Mouse (Mus musculus) erythroblast, embryonic 14.5 days (primary cell): ENCODE results near the gene Epha4. TPM values are rescaled to one million over a fixed set of nuclear protein-coding genes. Genes with fewer than 3 reads are reported as not detected.

Experiments
- H3K27me3 ChIP-seq: 2 replicates; pipeline ENCODE4 v1.6.1; 2012; ENCODE audit warnings: inconsistent platforms; ENCODE audit not compliant: control insufficient read depth
- H3K36me3 ChIP-seq: 2 replicates; pipeline ENCODE4 v1.6.1; 2012; ENCODE audit warnings: mild to moderate bottlenecking, inconsistent platforms; ENCODE audit not compliant: control insufficient read depth
- H3K4me1 ChIP-seq: 2 replicates; pipeline ENCODE4 v1.6.1; 2012; ENCODE audit warnings: inconsistent platforms; ENCODE audit not compliant: control insufficient read depth
- H3K4me3 ChIP-seq: replicated peaks from 2 replicates; pipeline ENCODE3; 2012; ENCODE audit warnings: moderate library complexity, mild to moderate bottlenecking, inconsistent platforms
- H3K9me3 ChIP-seq: 2 replicates; pipeline ENCODE4 v1.6.1; 2012; ENCODE audit warnings: low read length, inconsistent platforms, mixed read lengths; ENCODE audit not compliant: control insufficient read depth
- GATA1 ChIP-seq: IDR thresholded peaks from 2 replicates; pipeline ENCODE4 v1.6.1; 2012; ENCODE audit warnings: low read length, inconsistent platforms, mixed read lengths
- TAL1 ChIP-seq: IDR thresholded peaks from 3 replicates; pipeline ENCODE4 v1.6.1; 2012; ENCODE audit warnings: low read length, inconsistent platforms, mixed read lengths
- polyA plus RNA-seq: library from polyadenylated mRNA; stranded (reverse); fragments of >175 nt; gene quantifications from 2 replicates; pipeline ENCODE4 v1.2.3, GENCODE M21; 2012

Gene Epha4
- polyA plus RNA-seq, 1 experiment = not detected

DNA sequence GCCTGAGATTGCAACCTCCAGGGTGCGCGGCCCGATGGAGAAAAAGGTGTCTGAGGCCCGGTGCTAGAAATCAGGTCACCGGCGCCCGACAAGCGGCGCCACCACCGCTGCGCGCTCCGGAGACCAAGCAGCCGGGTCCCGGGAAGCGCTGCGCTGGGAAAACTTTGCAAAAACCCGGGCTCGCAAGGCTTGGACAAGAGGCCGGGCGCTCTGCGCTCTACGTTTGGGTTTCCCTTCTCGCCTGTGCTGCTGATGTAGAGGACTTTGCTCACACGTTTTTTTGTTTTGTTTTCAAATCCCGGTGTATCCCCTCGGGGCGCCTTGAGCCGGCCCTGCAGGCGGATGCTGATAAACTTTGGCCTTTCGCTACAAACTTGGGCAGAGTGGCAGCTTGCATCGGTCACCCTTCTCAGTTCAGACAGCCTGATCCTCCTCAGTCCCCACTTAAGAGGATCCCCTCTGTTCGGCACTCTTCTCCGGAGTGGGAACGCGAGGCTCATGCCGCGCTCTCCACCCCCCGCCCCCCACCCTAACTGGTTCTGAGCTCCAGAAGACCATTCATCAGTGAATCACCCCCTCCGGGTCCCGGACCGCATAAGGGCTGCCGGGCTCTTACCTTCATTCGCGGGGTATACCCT lies 444 bp downstream of the Epha4 start:
- TF ChIP-seq TAL1 (no peak), GATA1 (no peak)

DNA sequence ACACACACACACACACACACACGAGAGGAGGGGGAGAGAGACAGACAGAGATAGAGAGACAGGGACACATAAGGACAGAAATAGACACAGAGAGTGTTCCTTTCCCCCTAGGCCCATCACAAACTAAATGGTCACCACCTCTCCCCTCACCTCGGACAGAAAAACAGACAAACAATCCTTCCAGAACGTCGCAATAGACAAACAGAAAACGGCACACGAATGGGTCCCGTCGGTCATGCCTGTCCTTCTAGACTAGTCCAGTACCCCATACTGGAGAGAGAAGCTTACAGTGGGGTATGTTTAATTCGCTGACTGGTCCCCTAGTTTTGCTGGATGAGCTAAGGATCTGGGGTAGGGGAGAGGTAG lies 946 bp downstream of the Epha4 start:
- Histone ChIP-seq H3K4me1 (peaks cover 8% of the 10 kb centered on the region), H3K36me3 (no peaks in the 10 kb centered on the region), H3K4me3 (no peak overlapping the region), H3K9me3 (peaks cover 2% of the 10 kb centered on the region; the same call in 1 of the 2 replicates), H3K27me3 (peaks cover 52% of the 10 kb centered on the region)
- no peak for TF ChIP-seq TAL1
- no peak for TF ChIP-seq GATA1

More for the DNA sequence above, 444 bp downstream of the Epha4 start:
- Histone ChIP-seq H3K4me1 (peaks cover 8% of the 10 kb centered on the region), H3K27me3 (peaks cover 52% of the 10 kb centered on the region), H3K36me3 (no peaks in the 10 kb centered on the region), H3K4me3 (peak overlapping the region; percentile 42), H3K9me3 (peaks cover 2% of the 10 kb centered on the region; the same call in 1 of the 2 replicates)

DNA sequence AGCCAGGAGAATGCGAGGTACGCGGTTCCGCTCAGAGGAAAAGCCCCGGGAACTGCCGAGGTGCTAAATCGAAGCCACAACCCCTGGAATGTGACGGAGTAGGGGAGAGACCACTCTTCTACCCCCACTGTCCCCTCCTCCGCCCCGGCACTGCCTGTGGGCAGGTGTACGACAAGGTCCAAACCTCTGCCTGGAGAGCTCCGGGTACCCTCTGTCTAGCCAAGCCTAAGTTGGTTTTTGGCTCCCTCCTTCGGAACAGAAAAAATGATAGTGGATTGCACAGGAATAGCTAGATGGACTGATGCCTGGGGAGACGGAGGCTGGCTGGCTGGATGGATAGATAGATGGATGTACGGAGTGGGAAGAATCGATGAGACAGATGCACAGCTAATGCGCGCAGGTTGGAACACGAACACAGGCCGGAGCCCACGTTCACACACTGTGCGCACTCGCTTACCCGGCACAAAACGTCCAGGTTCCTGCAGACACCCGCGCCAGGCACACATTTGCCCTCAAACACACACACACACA lies 1.4 kb downstream of the Epha4 start:
- H3K27me3 ChIP-seq = peaks cover 52% of the 10 kb centered on the region
- H3K4me3 ChIP-seq = no peak overlapping the region
- H3K9me3 ChIP-seq = peaks cover 2% of the 10 kb centered on the region; the same call in 1 of the 2 replicates
- no peaks in the 10 kb centered on the region for H3K36me3 ChIP-seq
- H3K4me1 ChIP-seq = peaks cover 8% of the 10 kb centered on the region
- TF ChIP-seq TAL1 (no peak), GATA1 (no peak)

DNA sequence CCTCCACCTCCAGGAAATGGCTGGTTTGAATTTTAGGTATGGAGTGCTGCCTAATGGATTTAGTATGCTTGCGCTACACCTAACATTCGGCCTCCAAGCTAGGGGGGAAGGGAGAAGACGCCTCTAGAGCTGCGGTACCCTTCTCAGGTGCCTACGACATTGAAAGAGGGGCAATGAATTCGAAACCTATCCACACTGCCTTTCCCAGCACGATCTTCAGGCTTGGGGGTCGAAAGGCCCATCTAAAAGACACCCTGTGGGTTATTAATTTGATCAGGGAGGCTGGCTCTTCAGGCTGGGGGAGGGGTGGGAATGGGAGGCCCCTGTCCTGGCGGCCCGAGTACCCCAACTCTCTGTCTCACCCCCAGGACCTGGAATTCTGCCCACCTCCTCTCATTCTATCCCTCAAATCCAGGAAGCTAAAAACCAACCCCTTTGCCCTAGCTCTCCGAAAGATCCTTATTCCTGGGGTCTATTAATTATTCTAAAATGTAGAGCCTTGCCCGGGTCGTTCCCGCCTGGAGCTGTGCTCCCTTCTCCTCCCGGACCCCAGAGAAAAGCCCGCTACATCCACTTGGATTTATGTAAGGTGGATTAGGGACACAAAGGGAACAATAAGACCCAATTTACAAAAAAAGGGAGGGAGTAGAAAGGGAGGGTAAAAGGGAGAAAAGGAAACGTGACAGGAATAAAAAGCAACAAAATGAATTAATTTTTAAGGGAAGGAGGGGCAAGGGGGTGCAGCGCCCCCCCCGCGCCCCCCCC lies 2.3 kb downstream of the Epha4 start:
- Histone ChIP-seq H3K4me3 (no peak overlapping the region), H3K4me1 (peaks cover 8% of the 10 kb centered on the region), H3K27me3 (peaks cover 52% of the 10 kb centered on the region), H3K9me3 (peaks cover 2% of the 10 kb centered on the region; the same call in 1 of the 2 replicates), H3K36me3 (no peaks in the 10 kb centered on the region)
- TF ChIP-seq TAL1 (no peak), GATA1 (no peak)

DNA sequence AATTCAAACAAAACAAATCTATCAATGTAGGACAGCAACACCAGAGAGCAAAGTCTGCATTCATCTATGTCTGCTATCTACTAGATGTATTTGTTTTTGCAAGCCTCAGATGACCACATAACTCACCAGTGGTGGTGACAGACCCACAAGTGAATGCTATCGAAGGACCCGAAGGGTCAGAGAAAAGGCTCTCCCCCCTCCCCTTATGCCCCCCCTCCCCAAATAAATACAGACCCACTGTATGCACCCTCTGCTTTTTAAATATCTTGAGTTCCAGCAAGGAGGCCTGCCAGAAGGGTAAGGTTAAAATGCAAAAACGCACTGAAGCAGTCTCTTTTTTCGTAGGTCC lies 2.9 kb downstream of the Epha4 start:
- no peak for TF ChIP-seq GATA1
- peaks cover 2% of the 10 kb centered on the region; the same call in 1 of the 2 replicates for H3K9me3 ChIP-seq
- peaks cover 8% of the 10 kb centered on the region for H3K4me1 ChIP-seq
- no peak overlapping the region for H3K4me3 ChIP-seq
- no peaks in the 10 kb centered on the region for H3K36me3 ChIP-seq
- peaks cover 48% of the 10 kb centered on the region for H3K27me3 ChIP-seq

DNA sequence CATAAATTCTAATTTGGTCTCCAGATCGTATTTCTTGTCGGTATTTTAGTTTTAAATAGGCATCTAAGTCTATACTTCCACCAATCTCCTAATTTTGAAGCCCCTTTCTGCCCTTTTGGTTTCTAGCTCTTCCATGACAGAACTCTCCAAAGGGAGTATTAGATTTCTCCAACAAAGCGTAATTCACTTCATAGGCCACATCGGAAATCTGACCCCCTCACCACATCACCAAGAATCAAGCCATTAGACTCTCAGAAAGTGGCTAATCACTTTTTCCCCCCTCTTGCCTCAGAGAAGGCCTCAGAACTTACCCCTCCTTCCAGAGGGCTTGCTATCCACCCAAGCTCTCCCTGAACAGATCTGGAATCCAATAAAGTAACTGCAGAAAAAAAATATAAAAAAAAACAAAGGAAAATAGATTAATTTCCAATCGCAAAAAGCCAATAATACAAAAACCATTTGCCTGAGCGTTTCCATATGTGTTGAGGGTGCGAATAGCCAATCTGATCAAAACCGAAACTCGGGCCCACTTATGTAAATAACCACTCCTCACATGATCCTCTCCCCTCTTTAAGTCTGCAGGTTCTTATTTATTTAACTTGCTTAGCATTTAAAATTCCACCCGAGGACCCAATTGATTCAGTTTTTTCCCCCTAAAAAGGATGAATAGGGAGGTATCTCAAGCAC lies 3.4 kb downstream of the Epha4 start:
- peaks cover 44% of the 10 kb centered on the region for H3K27me3 ChIP-seq
- TF ChIP-seq GATA1 (no peak), TAL1 (no peak)
- no peak overlapping the region for H3K4me3 ChIP-seq
- H3K36me3 ChIP-seq = no peaks in the 10 kb centered on the region
- H3K9me3 ChIP-seq = peaks cover 2% of the 10 kb centered on the region; the same call in 1 of the 2 replicates
- H3K4me1 ChIP-seq = peaks cover 8% of the 10 kb centered on the region

DNA sequence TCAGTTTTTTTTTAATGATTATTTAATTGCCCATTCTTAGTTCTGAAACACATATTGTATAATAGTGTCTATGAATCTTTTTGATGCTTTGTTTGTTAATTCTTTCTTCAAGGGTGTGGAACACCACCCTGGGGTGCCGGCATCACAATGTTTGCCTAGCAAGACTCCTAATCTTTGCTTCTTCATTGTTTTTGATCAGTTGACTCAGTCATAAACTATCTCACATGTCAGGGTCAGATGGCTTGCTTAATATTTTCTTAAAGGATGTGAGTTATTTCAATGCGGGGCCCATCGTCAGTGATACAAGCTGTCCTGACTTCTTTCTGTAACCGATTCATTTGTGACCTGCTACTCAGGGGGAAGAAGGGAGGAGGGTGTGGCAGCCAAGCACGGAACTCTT lies 4.3 kb downstream of the Epha4 start:
- Histone ChIP-seq H3K9me3 (peaks cover 2% of the 10 kb centered on the region; the same call in 1 of the 2 replicates), H3K36me3 (no peaks in the 10 kb centered on the region), H3K4me1 (peaks cover 5% of the 10 kb centered on the region), H3K27me3 (peaks cover 35% of the 10 kb centered on the region), H3K4me3 (no peak overlapping the region)
- TF ChIP-seq GATA1 (no peak), TAL1 (no peak)

DNA sequence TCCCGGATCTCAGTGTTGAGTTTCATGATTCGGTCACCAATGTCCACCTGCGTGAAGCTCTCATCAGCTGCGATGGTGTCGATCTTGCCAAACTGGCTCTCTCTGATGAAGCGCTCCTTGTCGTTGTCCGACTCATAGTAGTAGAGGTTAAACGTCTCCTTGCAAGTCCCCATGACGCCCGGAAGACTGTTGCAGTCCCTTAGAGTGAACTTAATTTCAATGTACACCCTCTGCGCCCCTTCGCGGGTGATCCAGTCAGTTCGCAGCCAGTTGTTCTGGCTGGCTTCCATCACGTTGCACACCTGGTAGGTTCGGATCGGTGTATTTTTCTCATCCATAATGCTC lies 8.1 kb downstream of the Epha4 start:
- Histone ChIP-seq H3K36me3 (no peaks in the 10 kb centered on the region), H3K4me1 (no peaks in the 10 kb centered on the region), H3K27me3 (no peaks in the 10 kb centered on the region), H3K4me3 (no peak overlapping the region), H3K9me3 (no peaks in the 10 kb centered on the region)
- no peak for TF ChIP-seq GATA1
- TF ChIP-seq TAL1 = no peak

DNA sequence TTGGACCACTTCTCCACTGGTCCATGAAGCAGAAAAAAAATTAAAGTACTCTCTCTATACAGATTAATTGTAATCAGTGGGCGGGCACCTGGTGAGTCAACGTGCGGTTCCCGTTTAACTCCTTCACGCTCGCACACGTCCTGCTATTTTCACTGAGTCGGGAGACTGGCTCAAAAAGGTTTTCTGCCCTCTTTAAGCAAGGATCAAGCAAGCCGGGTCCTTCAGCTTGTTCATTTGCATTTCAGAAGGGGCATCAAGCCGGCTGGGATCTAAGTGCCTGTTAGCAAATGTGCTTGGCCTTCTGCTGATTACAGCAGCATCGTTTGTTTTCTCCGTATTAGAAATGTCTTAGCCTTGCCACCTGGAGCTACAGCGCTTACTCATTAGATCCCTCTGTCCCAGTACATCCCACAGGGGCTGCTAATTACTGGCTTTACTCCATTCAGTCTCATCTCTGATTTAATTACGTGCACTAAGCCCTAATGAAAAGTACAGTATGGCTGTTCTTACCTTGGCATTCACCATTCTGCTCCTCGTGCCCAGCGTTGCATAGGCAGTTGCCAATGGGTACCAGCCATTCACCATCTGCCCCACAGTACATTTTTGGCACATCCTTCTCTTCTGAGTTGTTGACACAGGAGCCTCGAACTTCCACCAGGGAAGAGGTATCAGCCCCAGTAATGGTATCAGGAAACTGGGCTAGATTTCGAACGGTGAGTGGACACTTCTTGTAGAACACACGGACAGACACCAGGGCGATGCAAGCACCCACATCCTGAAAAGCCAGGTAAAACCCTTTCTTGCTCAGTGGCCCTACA lies 8.6 kb downstream of the Epha4 start:
- no peaks in the 10 kb centered on the region for H3K36me3 ChIP-seq
- H3K27me3 ChIP-seq = no peaks in the 10 kb centered on the region
- no peak for TF ChIP-seq GATA1
- TF ChIP-seq TAL1 = no peak
- no peak overlapping the region for H3K4me3 ChIP-seq
- H3K4me1 ChIP-seq = no peaks in the 10 kb centered on the region
- no peaks in the 10 kb centered on the region for H3K9me3 ChIP-seq
